Mouse (Mus musculus) embryonic facial prominence, embryonic 12.5 days (tissue): ENCODE data around the gene Cacna1h. TPM values are rescaled to one million over a fixed set of nuclear protein-coding genes. Genes with fewer than 3 reads are reported as not detected.

Experiments used
- ATAC-seq: fragments of 200-750 bp; cut with Nextera tagmentation; 2 replicates; pipeline ENCODE4 v1.8.0; 2017; ENCODE audit not compliant: insufficient number of reproducible peaks, insufficient read depth, low FRiP score, low TSS enrichment
- H3K27ac ChIP-seq: fragments of 300-500 bp; sonication (generic); 2 replicates; pipeline ENCODE4 v1.5.1; 2016; ENCODE audit warnings: mild to moderate bottlenecking
- H3K27me3 ChIP-seq: fragments of 300-500 bp; sonication (generic); 2 replicates; pipeline ENCODE4 v1.6.1; 2016; ENCODE audit warnings: mild to moderate bottlenecking, moderate library complexity
- H3K36me3 ChIP-seq: fragments of 300-500 bp; sonication (generic); 2 replicates; pipeline ENCODE4 v1.6.1; 2016; ENCODE audit warnings: mild to moderate bottlenecking
- H3K4me1 ChIP-seq: fragments of 300-500 bp; sonication (generic); 2 replicates; pipeline ENCODE4 v1.6.1; 2016
- H3K4me2 ChIP-seq: fragments of 300-500 bp; sonication (generic); replicated peaks from 2 replicates; pipeline ENCODE4 v1.6.1; 2016; ENCODE audit warnings: mild to moderate bottlenecking, moderate library complexity
- H3K4me3 ChIP-seq: fragments of 300-500 bp; sonication (generic); 2 replicates; pipeline ENCODE4 v1.5.1; 2016; ENCODE audit warnings: mild to moderate bottlenecking
- H3K9ac ChIP-seq: fragments of 300-500 bp; sonication (generic); 2 replicates; pipeline ENCODE4 v1.6.1; 2016; ENCODE audit warnings: mild to moderate bottlenecking, moderate library complexity
- H3K9me3 ChIP-seq: fragments of 300-500 bp; sonication (generic); 2 replicates; pipeline ENCODE4 v1.6.1; 2016; ENCODE audit warnings: mild to moderate bottlenecking, moderate library complexity
- WGBS: fragments of 180-500 bp; shearing (Covaris S2); methylation state at CpG from one replicate; pipeline ENCODE4 v1.1.7; 2016; 5-methylcytosine and 5-hydroxymethylcytosine counted together
- polyA plus RNA-seq: library from polyadenylated mRNA; unstranded; fragments of >200 nt; fragmentation: Nextera tagmentation; extraction: Ambion mirVana; gene quantifications from 2 replicates; pipeline ENCODE4 v1.2.1, GENCODE M21; 2016

Cacna1h gene
- polyA plus RNA-seq, 1 experiment from 2014 or later: 8.7 TPM

- no peak overlapping the region for H3K9ac ChIP-seq
- 13% methylated on average over 10 of the region's 10 CpGs for WGBS
- H3K27ac ChIP-seq: 0 out of 2 replicates have a peak overlapping the region, but pooled peaks have one; percentile 50
- no peaks in the 10 kb centered on the region for H3K27me3 ChIP-seq
- H3K4me3 ChIP-seq: no peak overlapping the region
- no peaks in the 10 kb centered on the region for H3K9me3 ChIP-seq
- H3K36me3 ChIP-seq: no peaks in the 10 kb centered on the region
- ATAC-seq: 0 out of 2 replicates have a peak, but pooled peaks have one; percentile 18
- peaks cover 51% of the 10 kb centered on the region for H3K4me1 ChIP-seq
- no peak overlapping the region for H3K4me2 ChIP-seq
Measured at GRCm38 (mm10) chr17:25405224-25405895, 28.2 kb downstream of the Cacna1h start.

- no peak for ATAC-seq
- H3K9ac ChIP-seq: no peak overlapping the region
- no peak overlapping the region for H3K4me2 ChIP-seq
- H3K27ac ChIP-seq: no peak overlapping the region
- no peak overlapping the region for H3K4me3 ChIP-seq
- no peaks in the 10 kb centered on the region for H3K27me3 ChIP-seq
- no peaks in the 10 kb centered on the region for H3K9me3 ChIP-seq
- peaks cover 40% of the 10 kb centered on the region for H3K4me1 ChIP-seq
- H3K36me3 ChIP-seq: no peaks in the 10 kb centered on the region
- 32% methylated on average over 3 of the region's 3 CpGs for WGBS
Measured at GRCm38 (mm10) chr17:25404190-25404589, 29.4 kb downstream of the Cacna1h start.

- 82% methylated on average over 13 of the region's 13 CpGs for WGBS
- Histone ChIP-seq H3K36me3 (no peaks in the 10 kb centered on the region), H3K4me3 (no peak overlapping the region), H3K27me3 (no peaks in the 10 kb centered on the region), H3K4me1 (peaks cover 41% of the 10 kb centered on the region), H3K9ac (no peak overlapping the region), H3K9me3 (no peaks in the 10 kb centered on the region), H3K4me2 (no peak overlapping the region), H3K27ac (no peak overlapping the region)
- no peak for ATAC-seq
Measured at GRCm38 (mm10) chr17:25402224-25402623, 31.4 kb downstream of the Cacna1h start.

DNA sequence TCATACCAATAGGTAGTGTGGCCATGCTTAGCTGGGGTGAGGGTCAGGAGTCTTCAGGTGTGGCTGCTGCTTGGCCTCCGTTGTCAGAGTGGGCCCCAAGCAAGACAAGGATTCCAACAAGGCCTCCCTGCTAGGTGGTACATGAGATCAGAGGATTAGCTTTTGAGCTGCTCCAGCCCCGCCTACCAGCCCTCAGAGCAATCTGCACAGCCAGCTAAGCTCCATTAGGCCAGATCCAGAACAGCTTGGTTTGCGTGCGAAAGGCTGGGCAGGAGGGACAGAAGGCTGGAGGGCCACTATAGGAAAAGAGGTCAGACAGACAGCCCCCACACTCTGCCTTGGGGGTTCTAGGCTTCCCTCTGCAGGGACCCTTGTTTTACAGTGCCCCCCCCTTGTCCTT, 32.1 kb downstream of the Cacna1h start:
- no peak overlapping the region for H3K4me2 ChIP-seq
- H3K4me1 ChIP-seq: peaks cover 34% of the 10 kb centered on the region
- no peak overlapping the region for H3K4me3 ChIP-seq
- no peak overlapping the region for H3K9ac ChIP-seq
- no peak overlapping the region for H3K27ac ChIP-seq
- WGBS: 25% methylated on average over 4 of the region's 4 CpGs
- H3K27me3 ChIP-seq: no peaks in the 10 kb centered on the region
- H3K9me3 ChIP-seq: no peaks in the 10 kb centered on the region
- no peaks in the 10 kb centered on the region for H3K36me3 ChIP-seq
- ATAC-seq: no peak

- Histone ChIP-seq H3K27ac (no peak overlapping the region), H3K27me3 (no peaks in the 10 kb centered on the region), H3K4me2 (no peak overlapping the region), H3K36me3 (no peaks in the 10 kb centered on the region), H3K4me3 (no peak overlapping the region), H3K9me3 (no peaks in the 10 kb centered on the region), H3K4me1 (peaks cover 23% of the 10 kb centered on the region), H3K9ac (no peak overlapping the region)
- 6% methylated on average over 7 of the region's 7 CpGs for WGBS
- no peak for ATAC-seq
Measured at GRCm38 (mm10) chr17:25400443-25400842, 33.1 kb downstream of the Cacna1h start.

DNA sequence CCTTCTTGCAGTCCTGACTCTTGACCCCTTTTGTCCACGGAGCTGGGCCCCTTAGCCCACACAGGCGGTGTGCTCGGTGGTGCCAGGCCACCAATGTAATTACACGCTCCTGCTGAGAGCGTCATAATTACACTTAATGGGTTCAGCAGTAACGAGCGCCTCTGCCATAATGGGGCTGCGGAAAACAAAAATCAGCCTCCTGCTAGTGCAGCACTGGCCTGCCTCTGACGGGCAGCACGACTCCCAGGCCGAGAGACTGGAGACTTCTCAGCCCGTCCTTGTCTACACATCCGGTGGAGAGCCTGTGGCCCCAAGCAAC, 35.1 kb downstream of the Cacna1h start:
- Histone ChIP-seq H3K4me1 (peaks cover 8% of the 10 kb centered on the region; the same call in 1 of the 2 replicates), H3K4me2 (no peak overlapping the region), H3K36me3 (peaks cover 14% of the 10 kb centered on the region; the same call in 1 of the 2 replicates), H3K9ac (no peak overlapping the region), H3K4me3 (no peak overlapping the region), H3K9me3 (no peaks in the 10 kb centered on the region), H3K27ac (no peak overlapping the region), H3K27me3 (no peaks in the 10 kb centered on the region)
- ATAC-seq: no peak
- WGBS: 37% methylated on average over 13 of the region's 13 CpGs

- H3K9me3 ChIP-seq: no peaks in the 10 kb centered on the region
- H3K27me3 ChIP-seq: no peaks in the 10 kb centered on the region
- peaks cover 8% of the 10 kb centered on the region; the same call in 1 of the 2 replicates for H3K4me1 ChIP-seq
- 31% methylated on average over 14 of the region's 14 CpGs for WGBS
- no peak overlapping the region for H3K4me3 ChIP-seq
- H3K4me2 ChIP-seq: no peak overlapping the region
- no peak overlapping the region for H3K27ac ChIP-seq
- H3K9ac ChIP-seq: no peak overlapping the region
- H3K36me3 ChIP-seq: peaks cover 17% of the 10 kb centered on the region; the same call in 1 of the 2 replicates
- ATAC-seq: no peak
Measured at GRCm38 (mm10) chr17:25397804-25398519, 35.6 kb downstream of the Cacna1h start.

DNA sequence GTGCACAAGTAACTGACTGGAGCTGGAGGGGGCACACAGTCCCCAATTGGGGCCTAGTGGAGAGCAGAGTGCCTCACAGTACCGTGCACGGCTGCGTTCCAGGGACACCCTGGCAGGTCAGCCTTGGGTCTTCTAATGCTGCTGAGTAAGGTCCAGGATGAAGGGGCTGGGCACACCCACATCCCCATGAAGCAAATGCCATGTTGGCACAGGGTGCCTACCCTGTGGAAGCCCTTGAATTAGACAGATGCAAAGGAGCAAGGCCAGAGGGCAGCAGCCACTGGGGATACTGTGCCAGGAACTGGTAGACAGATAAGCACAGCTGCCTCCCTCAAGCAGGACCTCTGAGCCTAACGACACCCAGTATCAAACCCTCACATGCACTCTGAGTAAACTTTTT, 39.1 kb downstream of the Cacna1h start:
- no peak for ATAC-seq
- Histone ChIP-seq H3K27me3 (no peaks in the 10 kb centered on the region), H3K4me2 (no peak overlapping the region), H3K27ac (no peak overlapping the region), H3K36me3 (peaks cover 38% of the 10 kb centered on the region), H3K4me1 (peaks cover 8% of the 10 kb centered on the region; the same call in 1 of the 2 replicates), H3K9ac (no peak overlapping the region), H3K9me3 (no peaks in the 10 kb centered on the region), H3K4me3 (no peak overlapping the region)
- WGBS: 86% methylated on average over 4 of the region's 4 CpGs

- no peaks in the 10 kb centered on the region for H3K4me1 ChIP-seq
- WGBS: 47% methylated on average over 9 of the region's 9 CpGs
- ATAC-seq: no peak
- no peaks in the 10 kb centered on the region for H3K27me3 ChIP-seq
- no peak overlapping the region for H3K27ac ChIP-seq
- H3K9me3 ChIP-seq: no peaks in the 10 kb centered on the region
- no peak overlapping the region for H3K9ac ChIP-seq
- no peak overlapping the region for H3K4me2 ChIP-seq
- H3K36me3 ChIP-seq: peaks cover 34% of the 10 kb centered on the region
- no peak overlapping the region for H3K4me3 ChIP-seq
Measured at GRCm38 (mm10) chr17:25374011-25374410, 59.6 kb downstream of the Cacna1h start.

- H3K4me1 ChIP-seq: no peaks in the 10 kb centered on the region
- peaks cover 24% of the 10 kb centered on the region for H3K36me3 ChIP-seq
- H3K27me3 ChIP-seq: no peaks in the 10 kb centered on the region
- H3K4me2 ChIP-seq: no peak overlapping the region
- no peak overlapping the region for H3K4me3 ChIP-seq
- H3K27ac ChIP-seq: no peak overlapping the region
- no peak for ATAC-seq
- no peaks in the 10 kb centered on the region for H3K9me3 ChIP-seq
- no peak overlapping the region for H3K9ac ChIP-seq
- WGBS: 80% methylated on average over 8 of the region's 8 CpGs
Measured at GRCm38 (mm10) chr17:25372491-25372890, 61.1 kb downstream of the Cacna1h start.

DNA sequence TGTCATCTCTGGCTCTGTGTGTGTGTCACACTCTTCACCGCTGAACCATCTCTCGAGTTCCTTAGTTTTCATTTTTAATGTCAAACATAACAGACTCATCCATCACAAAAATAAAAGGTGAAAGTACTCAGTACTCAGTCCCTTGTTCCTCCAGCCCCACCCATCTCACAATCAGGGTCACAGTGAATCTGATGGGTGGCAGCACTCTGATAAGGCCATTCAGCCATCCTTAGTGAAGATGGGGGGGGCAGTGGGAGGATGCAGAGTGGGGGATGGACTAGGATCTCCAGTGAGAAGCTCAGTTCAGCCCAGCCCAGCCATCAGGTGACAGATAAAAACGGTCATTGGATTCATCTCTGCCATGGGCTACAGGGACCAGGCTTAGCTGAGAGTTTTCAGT, 64.6 kb downstream of the Cacna1h start, which contains the start of gene Tpsg1:
Gene Tpsg1 (plus strand): TSS at position 301 of the 400 bp plus-strand sequence.
- Histone ChIP-seq H3K4me1 (no peaks in the 10 kb centered on the region), H3K9me3 (no peaks in the 10 kb centered on the region)

GRCm38 (mm10) chr17:25366005-25366404, 67.6 kb downstream of the Cacna1h start, which contains the start of gene Tpsb2:
TSS of gene Tpsb2 (plus strand) at chr17:25366305.
- no peaks in the 10 kb centered on the region for H3K27me3 ChIP-seq
- H3K9me3 ChIP-seq: no peaks in the 10 kb centered on the region
- H3K4me1 ChIP-seq: no peaks in the 10 kb centered on the region
- no peak for ATAC-seq
- 56% methylated on average over 2 of the region's 2 CpGs for WGBS
- H3K4me2 ChIP-seq: no peak within 1 kb of the TSS
- no peak within 1 kb of the TSS for H3K4me3 ChIP-seq
- H3K27ac ChIP-seq: no peak within 1 kb of the TSS
- no peaks in the 10 kb centered on the region for H3K36me3 ChIP-seq
- H3K9ac ChIP-seq: no peak within 1 kb of the TSS

More for the DNA sequence above, 64.6 kb downstream of the Cacna1h start, which contains the start of gene Tpsg1:
- Histone ChIP-seq H3K27me3 (no peaks in the 10 kb centered on the region), H3K27ac (no peak within 1 kb of the TSS), H3K4me3 (no peak within 1 kb of the TSS), H3K36me3 (no peaks in the 10 kb centered on the region), H3K9ac (no peak within 1 kb of the TSS), H3K4me2 (no peak within 1 kb of the TSS)
- ATAC-seq: no peak
- WGBS: 86% methylated on average over 3 of the region's 3 CpGs
